In genomic region chr1:156420671-156421297, GRCm38 (mm10) we compare ENCODE assay signal across 8 mouse cellular contexts. TPM values are rescaled to one million over a fixed set of nuclear protein-coding genes. Genes with fewer than 3 reads are reported as not detected.
DNase-seq lines count a peak whose midpoint lies in the region; ATAC-seq and TF ChIP-seq lines count a peak whose summit lies in the region.

TSS of gene Axdnd1 (minus strand) at chr1:156421159.

- ATAC-seq in hindbrain, postnatal 0 days = peak; percentile 94
- peak; percentile 89 for ATAC-seq in megakaryocyte, adult 5-6 weeks (ENCODE audit: poor library complexity, severe bottlenecking)

- no peaks in the 10 kb centered on the region for H3K4me1 ChIP-seq in hindbrain, postnatal 0 days (ENCODE audit: insufficient read depth, low read length)

- H3K9me3 ChIP-seq in hindbrain, postnatal 0 days (ENCODE audit: low read length) = no peaks in the 10 kb centered on the region

- H3K4me2 ChIP-seq in hindbrain, postnatal 0 days (ENCODE audit: low read depth, low read length) = peak within 1 kb of the TSS; percentile 72

- no peaks in the 10 kb centered on the region for H3K27me3 ChIP-seq in hindbrain, postnatal 0 days (ENCODE audit: insufficient read depth, low read length)

- H3K9ac ChIP-seq in hindbrain, postnatal 0 days (replicated peaks; ENCODE audit: low read length) = peak within 1 kb of the TSS; percentile 28

- peak within 1 kb of the TSS; percentile 49 for H3K4me3 ChIP-seq in hindbrain, postnatal 0 days (ENCODE audit: low read length)
- peak within 1 kb of the TSS; percentile 62 for H3K4me3 ChIP-seq in left cerebral cortex, adult 2 months

- intact Hi-C loops in left cerebral cortex, adult 2 months (cut with DNase I) = loop anchor here (2.0 kb wide), 2 partner anchors 54 to 212 kb away; partner anchors contain the start of gene Soat1

- DNase-seq in T-cell, adult 2 months (ENCODE audit: low spot score) = peak; percentile 92
- DNase-seq in cerebellum, postnatal 36 days = peak; percentile 80 to 87
- peak; percentile 81 for DNase-seq in gastrocnemius, adult 18-20 months (ENCODE audit: low spot score)
- DNase-seq in hindbrain, postnatal 0 days (ENCODE audit: low spot score) = peak; percentile 91
- DNase-seq in left cerebral cortex, adult 2 months (ENCODE audit: extremely low spot score in 1 of 2, low spot score in 2 of 2) = peak; percentile 84
- peak; percentile 84 to 86 for DNase-seq in right cerebral cortex, adult 2 months (ENCODE audit: low spot score in 2 of 2)
- DNase-seq in urinary bladder, postnatal 14 days (ENCODE audit: low spot score) = peak; percentile 90

- under 1% methylated on average over 44 of the region's 44 CpGs for WGBS in hindbrain, postnatal 0 days

- TF ChIP-seq CTCF in hindbrain, postnatal 0 days (IDR thresholded peaks at IDR 0.05; ENCODE audit: low read depth) = peak; percentile 38
- TF ChIP-seq CTCF in left cerebral cortex, adult 2 months (IDR thresholded peaks at IDR 0.05) = peak; percentile 13

- peak within 1 kb of the TSS; percentile 36; the same call in 1 of the 2 replicates for H3K27ac ChIP-seq in hindbrain, postnatal 0 days
- H3K27ac ChIP-seq in left cerebral cortex, adult 2 months = peak within 1 kb of the TSS; percentile 58

- no peaks in the 10 kb centered on the region for H3K36me3 ChIP-seq in hindbrain, postnatal 0 days (ENCODE audit: insufficient read depth, low read length)

RNA-seq across cellular contexts. Expression of gene Axdnd1, which starts in this region (rescaled TPM):
- total RNA-seq in gastrocnemius, adult 18-20 months (2021) = not detected
- 0.16 TPM in 1 of 2 replicates, not detected in the other for total RNA-seq in hindbrain, postnatal 0 days (2014; rRNA removed)
- 0.33 and 0.40 TPM in 2 replicates for polyA plus RNA-seq in hindbrain, postnatal 0 days (2015; fragmentation: Nextera tagmentation; extraction: Ambion mirVana)
- total RNA-seq in left cerebral cortex, adult 2 months (2021) = 1 to 10 TPM in 1 of 2 experiments, under 1 TPM in 1; 0.36 to 1.1 TPM
- total RNA-seq in megakaryocyte, adult 5-6 weeks (2015) = 2.2 TPM in 1 of 2 replicates, not detected in the other
- 0.92 and 1.8 TPM in 2 replicates for total RNA-seq in megakaryocyte, adult 5-6 weeks (2017)

Comparison
In these comparisons a context has a peak if more than half of its experiments do, and no peak if none do; other contexts are left out.
1. Peak in every context shown above with its lines: DNase-seq, ATAC-seq, H3K4me3 ChIP-seq and H3K27ac ChIP-seq.
2. Peak in DNase-seq in gastrocnemius, adult 18-20 months; RNA of the gene not detected or under 1 TPM.
3. Peak in DNase-seq, ATAC-seq, H3K4me3 ChIP-seq, H3K27ac ChIP-seq, H3K9ac ChIP-seq and H3K4me2 ChIP-seq in hindbrain, postnatal 0 days; RNA of the gene not detected or under 1 TPM.